Mouse (Mus musculus) MEL (cell line): Measurements from ENCODE around the gene Speer2. TPM values are rescaled to one million over a fixed set of nuclear protein-coding genes. Genes with fewer than 3 reads are reported as not detected.

Experiments
- DNase-seq: peaks from one replicate; pipeline ENCODE4 v3.0.0; 2011; ENCODE audit warnings: low read depth, low spot score
- H3K27ac ChIP-seq: 2 replicates; pipeline ENCODE4 v1.5.1; 2012; ENCODE audit warnings: low read depth, mild to moderate bottlenecking, control low read depth, low read length, moderate library complexity; ENCODE audit not compliant: control insufficient read depth
- H3K27me3 ChIP-seq, 2 experiments: fragments of 150-350 bp in 1 of 2; sonication (generic) in 1 of 2; 2 replicates each; pipeline ENCODE4 v1.6.1; 2012; ENCODE audit warnings: low read length in 2 of 2, mild to moderate bottlenecking in 2 of 2, improper control_type of control experiment in 1 of 2, moderate library complexity in 1 of 2; ENCODE audit not compliant: insufficient read depth in 2 of 2, control insufficient read depth in 1 of 2
- H3K36me3 ChIP-seq, 2 experiments: 2 replicates each; pipeline ENCODE4 v1.6.1; 2012 to 2014; ENCODE audit warnings: low read length in 2 of 2, improper control_type of control experiment in 1 of 2, inconsistent platforms in 1 of 2, mild to moderate bottlenecking in 1 of 2; ENCODE audit not compliant: insufficient read depth in 2 of 2, control insufficient read depth in 1 of 2
- H3K4me1 ChIP-seq, 2 experiments: fragments of 150-350 bp in 1 of 2; sonication (generic) in 1 of 2; 2 replicates each; pipeline ENCODE4 v1.6.1; 2012; ENCODE audit warnings: low read length in 2 of 2, improper control_type of control experiment in 1 of 2, mild to moderate bottlenecking in 1 of 2; ENCODE audit not compliant: insufficient read depth in 2 of 2, control insufficient read depth in 1 of 2
- H3K4me3 ChIP-seq, 2 experiments: fragments of 150-350 bp in 1 of 2; sonication (generic) in 1 of 2; 2 replicates each; pipeline ENCODE4 v1.5.1; 2012; ENCODE audit warnings: low read depth in 2 of 2, low read length in 2 of 2, mild to moderate bottlenecking in 2 of 2, moderate library complexity in 2 of 2, control low read depth in 1 of 2, improper control_type of control experiment in 1 of 2; ENCODE audit not compliant: control insufficient read depth in 1 of 2, insufficient read depth in 1 of 2
- H3K79me2 ChIP-seq: 2 replicates; pipeline ENCODE4 v1.6.1; 2012; ENCODE audit warnings: mild to moderate bottlenecking, low read length, moderate library complexity; ENCODE audit not compliant: control insufficient read depth, poor library complexity, insufficient read depth
- H3K9ac ChIP-seq: 2 replicates; pipeline ENCODE4 v1.6.1; 2012; ENCODE audit warnings: low read depth, mild to moderate bottlenecking, control low read depth, low read length, moderate library complexity; ENCODE audit not compliant: control insufficient read depth, poor library complexity, severe bottlenecking
- H3K9me3 ChIP-seq: fragments of 150-350 bp; sonication (generic); replicated peaks from 2 replicates; pipeline ENCODE4 v1.6.1; 2012; ENCODE audit warnings: mild to moderate bottlenecking, low read length, improper control_type of control experiment, moderate library complexity; ENCODE audit not compliant: insufficient read depth
- CHD1 ChIP-seq: IDR thresholded peaks from 2 replicates; pipeline ENCODE4 v1.6.1; 2012; ENCODE audit warnings: low read depth, mild to moderate bottlenecking, inconsistent platforms, low read length, improper control_type of control experiment
- CTCF ChIP-seq, 3 experiments: IDR thresholded peaks in 2 of 3; conservative IDR thresholded peaks in 1 of 3; 2 replicates each; pipeline ENCODE4 v1.5.1; 2011 to 2012; ENCODE audit warnings: low read length in 3 of 3, low read depth in 2 of 3, mild to moderate bottlenecking in 2 of 3, improper control_type of control experiment in 1 of 3, inconsistent platforms in 1 of 3, mixed read lengths in 1 of 3, moderate library complexity in 1 of 3; ENCODE audit not compliant: control insufficient read depth in 1 of 3, insufficient read depth in 1 of 3, poor library complexity in 1 of 3, severe bottlenecking in 1 of 3
- E2F4 ChIP-seq: IDR thresholded peaks from 2 replicates; pipeline ENCODE4 v1.6.1; 2011; ENCODE audit warnings: low read depth, low read length, improper control_type of control experiment, borderline replicate concordance
- ETS1 ChIP-seq: IDR thresholded peaks from 2 replicates; pipeline ENCODE4 v1.6.1; 2012; ENCODE audit warnings: low read depth, mild to moderate bottlenecking, inconsistent platforms, low read length, improper control_type of control experiment, moderate library complexity
- KAT2A ChIP-seq: conservative IDR thresholded peaks from 2 replicates; pipeline ENCODE4 v1.6.1; 2012; ENCODE audit warnings: low read depth, low read length, improper control_type of control experiment, inconsistent platforms
- MAFK ChIP-seq: IDR thresholded peaks from 2 replicates; pipeline ENCODE4 v1.6.1; 2011; ENCODE audit warnings: low read depth, mild to moderate bottlenecking, low read length, improper control_type of control experiment, borderline replicate concordance
- MAZ ChIP-seq: IDR thresholded peaks from 2 replicates; pipeline ENCODE4 v1.6.1; 2012; ENCODE audit warnings: low read depth, mild to moderate bottlenecking, inconsistent platforms, low read length, improper control_type of control experiment
- MEF2A ChIP-seq: IDR thresholded peaks from 2 replicates; pipeline ENCODE4 v1.6.1; 2014; ENCODE audit warnings: low read depth, mild to moderate bottlenecking, inconsistent platforms, low read length, improper control_type of control experiment; ENCODE audit not compliant: poor library complexity, insufficient replicate concordance, severe bottlenecking; ENCODE audit errors: extremely low read depth
- MXI1 ChIP-seq: IDR thresholded peaks from 2 replicates; pipeline ENCODE4 v1.6.1; 2011; ENCODE audit warnings: mild to moderate bottlenecking, low read depth, low read length, improper control_type of control experiment
- MYB ChIP-seq: IDR thresholded peaks from 2 replicates; pipeline ENCODE4 v1.6.1; 2011; ENCODE audit warnings: mild to moderate bottlenecking, low read depth, low read length, improper control_type of control experiment
- POLR2A ChIP-seq, 2 experiments: IDR thresholded peaks; 2 replicates each; pipeline ENCODE4 v1.6.1; 2011 to 2012; ENCODE audit warnings: low read length in 2 of 2, mild to moderate bottlenecking in 2 of 2, control low read depth in 1 of 2, improper control_type of control experiment in 1 of 2, low read depth in 1 of 2, moderate library complexity in 1 of 2; ENCODE audit not compliant: control insufficient read depth in 1 of 2, insufficient read depth in 1 of 2, poor library complexity in 1 of 2
- POLR2AphosphoS2 ChIP-seq: IDR thresholded peaks from 2 replicates; pipeline ENCODE4 v1.6.1; 2011; ENCODE audit warnings: low read length, improper control_type of control experiment
- POLR2AphosphoS5 ChIP-seq: IDR thresholded peaks from 2 replicates; pipeline ENCODE4 v1.6.1; 2012; ENCODE audit warnings: low read depth, borderline replicate concordance, mild to moderate bottlenecking, inconsistent platforms, low read length, moderate library complexity, mixed read lengths
- RAD21 ChIP-seq: IDR thresholded peaks from 2 replicates; pipeline ENCODE4 v1.6.1; 2011; ENCODE audit warnings: mild to moderate bottlenecking, low read depth, low read length, improper control_type of control experiment
- RCOR1 ChIP-seq: IDR thresholded peaks from 2 replicates; pipeline ENCODE4 v1.6.1; 2012; ENCODE audit warnings: low read depth, mild to moderate bottlenecking, inconsistent platforms, low read length, improper control_type of control experiment
- TBP ChIP-seq: IDR thresholded peaks from 2 replicates; pipeline ENCODE4 v1.8.0; 2011; ENCODE audit warnings: low read depth, low read length, improper control_type of control experiment
- TCF12 ChIP-seq: IDR thresholded peaks from 2 replicates; pipeline ENCODE4 v1.6.1; 2014; ENCODE audit warnings: low read depth, mild to moderate bottlenecking, inconsistent platforms, low read length, improper control_type of control experiment, moderate library complexity
- UBTF ChIP-seq: IDR thresholded peaks from 2 replicates; pipeline ENCODE4 v1.6.1; 2012; ENCODE audit warnings: low read depth, mild to moderate bottlenecking, inconsistent platforms, low read length, improper control_type of control experiment, moderate library complexity, borderline replicate concordance; ENCODE audit not compliant: insufficient read depth
- USF1 ChIP-seq: IDR thresholded peaks from 2 replicates; pipeline ENCODE4 v1.6.1; 2014; ENCODE audit warnings: low read depth, mild to moderate bottlenecking, inconsistent platforms, low read length, improper control_type of control experiment, moderate library complexity
- ZMIZ1 ChIP-seq: IDR thresholded peaks from 2 replicates; pipeline ENCODE4 v1.6.1; 2012; ENCODE audit warnings: low read depth, mild to moderate bottlenecking, inconsistent platforms, low read length, improper control_type of control experiment, moderate library complexity
- polyA plus RNA-seq, 2 experiments: library from polyadenylated mRNA; stranded (reverse) in 1 of 2; unstranded in 1 of 2; fragments of >175 nt in 1 of 2; fragments of >200 nt in 1 of 2; gene quantifications; 2 replicates each; pipeline versions ENCODE4 v1.2.1 to v1.2.4; 2012; ENCODE audit warnings: low replicate concordance in 2 of 2, low read depth in 1 of 2; ENCODE audit not compliant: insufficient read length in 2 of 2, insufficient read depth in 1 of 2, missing spikeins in 1 of 2
- total RNA-seq: library from RNA; depleted of rRNA; stranded (reverse); fragments of 300-350 nt; gene quantifications from 2 replicates; pipeline ENCODE4 v1.2.3, GENCODE M21; 2012; rRNA removed

Gene Speer2
- total RNA-seq = not detected in 2 replicates
- polyA plus RNA-seq = not detected

DNA sequence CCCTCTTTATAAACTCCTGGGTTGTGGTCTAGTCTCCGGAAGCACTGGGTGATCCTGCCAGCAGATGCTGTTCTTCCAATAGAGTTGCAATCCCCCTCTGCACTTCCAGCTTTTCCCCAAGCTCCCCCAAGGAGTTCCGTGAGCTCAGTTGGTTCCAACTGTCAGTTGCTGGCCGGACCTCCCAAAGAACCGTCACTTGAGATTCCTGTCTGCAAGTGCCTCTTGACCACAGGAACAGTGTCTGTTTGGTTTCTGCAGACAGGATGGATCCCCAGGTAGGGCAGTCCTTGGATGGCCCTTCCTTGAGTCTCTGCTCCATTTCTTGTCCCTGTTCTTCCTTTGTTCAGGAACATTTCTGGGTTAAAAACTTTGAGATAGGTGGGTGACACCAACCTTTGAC lies at the start of gene Speer2:
Speer2 (minus strand) TSS at position 101 of the 400 bp plus-strand sequence.
- TF ChIP-seq USF1 = no peak
- no peak for TF ChIP-seq MEF2A
- no peak for TF ChIP-seq KAT2A
- no peak for TF ChIP-seq POLR2AphosphoS2
- TF ChIP-seq POLR2AphosphoS5 = no peak
- TF ChIP-seq ZMIZ1 = no peak
- no peak for TF ChIP-seq MAZ
- TF ChIP-seq TBP = no peak
- TF ChIP-seq CTCF (IDR thresholded peaks at IDR 0.05 in 2 of 3, conservative IDR thresholded peaks at IDR 0.05 in 1 of 3; ENCODE audit: control insufficient read depth in 1 of 3, insufficient read depth in 1 of 3, low read depth in 2 of 3, low read length in 3 of 3, poor library complexity in 1 of 3, severe bottlenecking in 1 of 3) = no peak
- TF ChIP-seq POLR2A (IDR thresholded peaks at IDR 0.05; ENCODE audit: control insufficient read depth in 1 of 2, insufficient read depth in 1 of 2, low read depth in 1 of 2, low read length in 2 of 2, poor library complexity in 1 of 2) = no peak
- no peak for TF ChIP-seq MXI1
- TF ChIP-seq E2F4 = no peak
- no peak for TF ChIP-seq UBTF
- TF ChIP-seq RAD21 = no peak
- no peak for TF ChIP-seq MAFK
- TF ChIP-seq RCOR1 = no peak
- TF ChIP-seq TCF12 = no peak
- TF ChIP-seq MYB = no peak
- TF ChIP-seq CHD1 = no peak
- Histone ChIP-seq H3K27ac (no peak within 1 kb of the TSS), H3K4me1 (no peaks in the 10 kb centered on the region), H3K36me3 (no peaks in the 10 kb centered on the region), H3K27me3 (no peaks in the 10 kb centered on the region), H3K9ac (no peak within 1 kb of the TSS), H3K79me2 (no peaks in the 10 kb centered on the region), H3K4me3 (no peak within 1 kb of the TSS), H3K9me3 (no peaks in the 10 kb centered on the region)
- no peak for DNase-seq

DNA sequence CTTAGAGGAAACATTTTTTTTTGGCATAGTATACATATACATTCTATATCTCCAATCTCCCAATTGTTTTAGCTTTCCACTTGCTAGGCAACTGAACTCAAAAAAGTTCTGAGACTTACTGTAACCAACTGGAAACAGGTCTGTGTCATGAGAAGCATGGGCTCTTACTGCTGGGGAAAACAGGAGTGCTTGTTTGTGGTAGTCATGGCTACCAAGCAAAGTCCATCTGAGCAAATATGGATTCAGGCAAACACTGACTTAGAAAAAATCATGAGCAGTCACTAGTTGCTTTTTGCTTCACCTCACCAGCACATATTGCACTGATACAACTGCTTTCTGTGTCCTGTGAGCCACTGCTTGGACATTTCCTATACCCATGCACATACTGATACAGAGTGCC lies 40.8 kb upstream of the Speer2 start:
- no peak for DNase-seq
- Histone ChIP-seq H3K4me3 (no peak overlapping the region), H3K27ac (no peak overlapping the region), H3K36me3 (peaks cover 0 to 2% of the 10 kb centered on the region in 2 experiments; a peak in 1 of 4 replicates), H3K9ac (no peak overlapping the region), H3K79me2 (no peaks in the 10 kb centered on the region), H3K4me1 (no peaks in the 10 kb centered on the region; a peak in 1 of 4 replicates), H3K27me3 (no peaks in the 10 kb centered on the region)
- TF ChIP-seq ETS1 (no peak), TCF12 (no peak), RCOR1 (no peak), KAT2A (no peak), E2F4 (no peak)
- TF ChIP-seq, all 39 proteins: peak for 0
- H3K9me3 ChIP-seq = no peaks in the 10 kb centered on the region
